Mouse (Mus musculus) intestine, embryonic 15.5 days (tissue): ENCODE data around the gene Fam78a. TPM values are rescaled to one million over a fixed set of nuclear protein-coding genes. Genes with fewer than 3 reads are reported as not detected.

Experiments
- ATAC-seq: fragments of 200-750 bp; cut with Nextera tagmentation; 2 replicates; pipeline ENCODE4 v1.8.0; 2017; ENCODE audit warnings: moderate TSS enrichment, moderate library complexity
- H3K27ac ChIP-seq: fragments of 300-500 bp; sonication (generic); 2 replicates; pipeline ENCODE4 v1.5.1; 2015; ENCODE audit warnings: mild to moderate bottlenecking, inconsistent platforms
- H3K27me3 ChIP-seq: fragments of 300-500 bp; sonication (generic); replicated peaks from 2 replicates; pipeline ENCODE4 v1.6.1; 2015; ENCODE audit warnings: inconsistent platforms
- H3K36me3 ChIP-seq: fragments of 300-500 bp; sonication (generic); 2 replicates; pipeline ENCODE4 v1.6.1; 2015; ENCODE audit warnings: inconsistent platforms
- H3K4me1 ChIP-seq: fragments of 300-500 bp; sonication (generic); replicated peaks from 2 replicates; pipeline ENCODE4 v1.6.1; 2015; ENCODE audit warnings: inconsistent platforms
- H3K4me2 ChIP-seq: fragments of 300-500 bp; sonication (generic); replicated peaks from 2 replicates; pipeline ENCODE4 v1.6.1; 2015; ENCODE audit warnings: mild to moderate bottlenecking, inconsistent platforms
- H3K4me3 ChIP-seq: fragments of 300-500 bp; sonication (generic); replicated peaks from 2 replicates; pipeline ENCODE4 v1.5.1; 2015; ENCODE audit warnings: inconsistent platforms
- H3K9ac ChIP-seq: fragments of 300-500 bp; sonication (generic); 2 replicates; pipeline ENCODE4 v1.6.1; 2015; ENCODE audit warnings: inconsistent platforms
- H3K9me3 ChIP-seq: fragments of 300-500 bp; sonication (generic); 2 replicates; pipeline ENCODE4 v1.6.1; 2016; ENCODE audit warnings: inconsistent platforms
- WGBS: fragments of 180-500 bp; shearing (Covaris S2); methylation state at CpG from one replicate; pipeline ENCODE4 v1.1.7; 2015; 5-methylcytosine and 5-hydroxymethylcytosine counted together
- polyA plus RNA-seq: library from polyadenylated mRNA; unstranded; fragments of >200 nt; fragmentation: Nextera tagmentation; extraction: Ambion mirVana; gene quantifications from 2 replicates; pipeline ENCODE4 v1.2.1, GENCODE M21; 2015

Fam78a gene
- polyA plus RNA-seq, 1 experiment from 2014 or later = 2.0 TPM

DNA sequence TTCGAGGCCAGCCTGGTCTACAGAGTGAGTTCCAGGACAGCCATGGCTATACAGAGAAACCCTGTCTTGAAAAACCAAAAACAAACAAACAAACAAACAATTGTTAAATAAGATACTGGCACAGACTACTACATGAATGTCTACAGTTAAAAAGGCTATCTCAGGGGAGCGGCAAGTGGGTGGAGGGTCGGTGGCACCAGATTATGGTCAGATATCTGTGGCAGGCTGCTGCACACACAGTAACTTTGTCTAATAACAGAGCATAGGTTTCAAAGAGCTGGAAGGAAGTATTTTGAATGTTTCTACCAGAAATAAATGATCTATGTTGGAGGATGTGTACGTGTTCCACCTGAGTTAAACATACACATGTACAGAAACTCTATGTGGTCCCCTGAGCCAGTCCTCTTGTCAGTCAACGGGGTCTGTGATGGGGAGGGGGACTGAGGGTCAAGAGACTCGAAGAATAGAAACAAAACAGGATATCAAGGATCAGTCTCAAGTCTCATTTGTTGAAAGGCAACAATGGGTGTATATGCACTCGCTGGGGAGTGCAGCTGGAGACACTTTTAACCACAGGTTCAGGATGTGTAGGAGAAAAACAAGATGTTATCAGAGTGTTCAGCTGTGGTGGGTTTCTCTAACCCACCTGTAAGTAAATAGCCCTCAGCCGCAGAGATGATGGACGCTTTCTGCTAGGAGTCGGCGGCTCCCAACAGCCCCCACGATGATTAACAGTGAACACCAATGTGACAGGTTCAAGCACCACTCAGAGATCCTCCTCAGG is 22.7 kb downstream of the Fam78a start:
- 64% methylated on average over 12 of the region's 12 CpGs for WGBS
- no peaks in the 10 kb centered on the region for H3K27me3 ChIP-seq
- H3K9me3 ChIP-seq = no peaks in the 10 kb centered on the region
- H3K36me3 ChIP-seq = no peaks in the 10 kb centered on the region
- H3K4me2 ChIP-seq = no peak overlapping the region
- no peak overlapping the region for H3K9ac ChIP-seq
- H3K27ac ChIP-seq = no peak overlapping the region
- no peaks in the 10 kb centered on the region for H3K4me1 ChIP-seq
- ATAC-seq = no peak
- H3K4me3 ChIP-seq = no peak overlapping the region

DNA sequence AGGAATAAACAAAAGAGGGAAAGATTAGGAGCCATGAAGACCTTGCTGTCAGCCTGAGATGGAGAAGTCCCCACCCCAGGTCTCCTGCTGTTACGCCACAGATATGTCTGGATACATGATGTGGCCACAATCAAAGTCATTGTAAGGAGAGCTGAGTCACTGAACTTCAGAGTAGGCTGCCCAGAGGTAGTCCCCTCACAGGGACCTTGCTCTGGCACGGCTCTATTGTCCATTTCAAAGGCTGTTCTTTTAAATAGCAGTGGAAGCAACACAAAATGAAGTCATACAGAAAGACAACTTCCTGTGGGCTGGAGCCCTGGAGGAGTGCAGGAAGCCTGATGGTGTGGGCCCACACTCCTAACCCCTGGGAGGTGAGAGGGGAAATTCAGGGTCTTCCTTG is 23.5 kb downstream of the Fam78a start:
- Histone ChIP-seq H3K4me3 (no peak overlapping the region), H3K9ac (no peak overlapping the region), H3K4me2 (no peak overlapping the region), H3K27ac (no peak overlapping the region), H3K9me3 (no peaks in the 10 kb centered on the region), H3K36me3 (no peaks in the 10 kb centered on the region), H3K4me1 (no peaks in the 10 kb centered on the region), H3K27me3 (no peaks in the 10 kb centered on the region)
- 66% methylated on average over 2 of the region's 2 CpGs for WGBS
- ATAC-seq = no peak

DNA sequence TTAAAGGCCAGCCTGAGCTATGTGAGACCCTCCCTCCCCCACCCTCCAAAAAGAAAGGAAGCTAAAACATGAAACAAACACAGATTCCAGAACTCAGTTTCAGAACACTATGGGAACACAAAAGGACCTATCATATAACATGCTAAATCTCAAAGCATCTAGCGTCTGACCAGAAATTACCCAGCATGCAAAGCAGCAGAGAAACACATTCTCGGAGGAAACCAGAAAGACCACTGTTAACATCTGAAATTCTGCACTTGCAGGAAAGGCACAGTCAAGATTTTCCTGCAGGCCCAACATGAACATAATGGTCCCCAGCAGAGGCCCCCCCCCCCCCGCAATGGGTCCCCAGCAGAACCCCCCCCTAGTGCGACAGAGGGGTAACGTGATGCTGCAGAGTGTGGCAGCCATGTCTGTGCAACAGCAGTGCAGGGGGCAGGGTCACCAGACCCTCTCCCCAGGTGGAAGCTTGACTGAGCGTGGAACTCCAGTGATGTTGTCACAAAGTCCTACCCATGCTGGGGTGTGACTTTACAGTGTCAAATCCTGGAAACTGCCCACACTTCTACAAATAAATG is 24.3 kb downstream of the Fam78a start:
- no peak overlapping the region for H3K4me2 ChIP-seq
- no peaks in the 10 kb centered on the region for H3K36me3 ChIP-seq
- H3K4me3 ChIP-seq = no peak overlapping the region
- H3K27me3 ChIP-seq = no peaks in the 10 kb centered on the region
- no peak overlapping the region for H3K27ac ChIP-seq
- no peaks in the 10 kb centered on the region for H3K4me1 ChIP-seq
- no peak overlapping the region for H3K9ac ChIP-seq
- H3K9me3 ChIP-seq = no peaks in the 10 kb centered on the region
- WGBS = 65% methylated on average over 6 of the region's 6 CpGs
- ATAC-seq = no peak

DNA sequence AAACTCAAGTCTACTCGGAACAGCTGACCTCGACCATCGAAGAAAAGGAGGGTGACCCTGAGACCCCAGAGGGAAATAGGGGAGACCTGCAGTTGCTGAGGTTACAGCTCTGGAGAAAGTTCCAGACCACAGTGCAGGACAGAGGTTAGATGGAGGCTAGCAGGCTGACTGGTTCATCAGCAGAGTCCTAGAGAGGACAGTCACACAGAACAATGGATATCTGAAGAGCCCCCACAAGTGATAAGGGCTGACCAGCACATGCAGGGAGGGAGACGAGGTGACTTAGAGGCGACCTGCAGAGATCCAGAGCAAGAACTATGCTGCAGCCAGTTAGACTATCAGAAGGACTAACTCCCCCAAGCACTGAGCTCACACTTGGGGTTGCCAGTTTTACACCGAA is 25.0 kb downstream of the Fam78a start:
- Histone ChIP-seq H3K4me3 (no peak overlapping the region), H3K9ac (no peak overlapping the region), H3K27ac (no peak overlapping the region), H3K36me3 (no peaks in the 10 kb centered on the region), H3K4me1 (no peaks in the 10 kb centered on the region), H3K9me3 (no peaks in the 10 kb centered on the region), H3K27me3 (no peaks in the 10 kb centered on the region), H3K4me2 (no peak overlapping the region)
- ATAC-seq = no peak
- WGBS = 66% methylated on average over 6 of the region's 6 CpGs

DNA sequence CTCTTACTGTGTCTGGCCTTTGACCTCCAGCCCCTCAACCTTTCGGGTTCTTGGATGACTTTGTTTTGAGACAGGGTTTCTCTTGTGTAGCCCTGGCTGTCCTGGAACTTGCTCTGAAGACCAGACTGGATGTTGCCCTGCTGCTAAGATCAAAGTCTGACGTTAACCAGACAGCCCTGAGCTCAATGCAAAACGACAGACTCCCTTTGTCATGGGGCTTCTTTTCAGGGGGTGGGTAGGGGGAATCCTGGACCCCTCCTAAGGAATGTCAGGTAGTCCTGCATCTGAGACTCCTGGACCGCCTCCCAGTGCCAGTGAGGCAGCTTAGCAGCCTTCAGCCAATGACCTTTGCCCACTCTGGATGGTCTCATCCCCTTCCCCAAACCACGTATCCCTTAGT is 25.9 kb downstream of the Fam78a start:
- H3K27me3 ChIP-seq = no peaks in the 10 kb centered on the region
- WGBS = 30% methylated on average over 5 of the region's 5 CpGs
- H3K9me3 ChIP-seq = no peaks in the 10 kb centered on the region
- H3K4me3 ChIP-seq = no peak overlapping the region
- H3K4me1 ChIP-seq = no peaks in the 10 kb centered on the region
- H3K9ac ChIP-seq = no peak overlapping the region
- H3K36me3 ChIP-seq = no peaks in the 10 kb centered on the region
- no peak overlapping the region for H3K27ac ChIP-seq
- no peak for ATAC-seq
- no peak overlapping the region for H3K4me2 ChIP-seq

DNA sequence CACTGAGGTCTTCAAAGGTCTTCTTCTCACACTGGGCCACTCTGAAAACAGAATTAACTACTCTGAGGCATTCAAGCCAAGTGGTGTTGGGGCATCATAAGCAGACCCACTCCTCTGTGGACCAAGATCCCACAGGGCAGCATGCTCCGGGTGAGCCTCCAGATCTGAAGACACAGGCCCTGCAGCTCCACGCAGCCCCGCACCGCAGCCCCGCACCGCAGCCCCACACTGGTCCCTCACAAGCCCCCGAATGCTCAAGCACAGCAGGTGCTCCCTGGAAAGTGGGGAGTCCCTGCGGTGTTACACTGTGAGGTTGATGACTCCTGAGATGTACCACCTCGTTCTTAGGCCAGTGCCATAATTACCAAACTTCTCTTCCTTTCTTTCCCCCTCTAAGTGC is 26.4 kb downstream of the Fam78a start:
- Histone ChIP-seq H3K9ac (no peak overlapping the region), H3K4me1 (no peaks in the 10 kb centered on the region), H3K27me3 (no peaks in the 10 kb centered on the region), H3K36me3 (0 out of 2 replicates have a peak, but pooled peaks cover 2% of the 10 kb centered on the region), H3K9me3 (no peaks in the 10 kb centered on the region), H3K4me3 (no peak overlapping the region), H3K4me2 (no peak overlapping the region), H3K27ac (no peak overlapping the region)
- no peak for ATAC-seq
- 81% methylated on average over 9 of the region's 9 CpGs for WGBS

DNA sequence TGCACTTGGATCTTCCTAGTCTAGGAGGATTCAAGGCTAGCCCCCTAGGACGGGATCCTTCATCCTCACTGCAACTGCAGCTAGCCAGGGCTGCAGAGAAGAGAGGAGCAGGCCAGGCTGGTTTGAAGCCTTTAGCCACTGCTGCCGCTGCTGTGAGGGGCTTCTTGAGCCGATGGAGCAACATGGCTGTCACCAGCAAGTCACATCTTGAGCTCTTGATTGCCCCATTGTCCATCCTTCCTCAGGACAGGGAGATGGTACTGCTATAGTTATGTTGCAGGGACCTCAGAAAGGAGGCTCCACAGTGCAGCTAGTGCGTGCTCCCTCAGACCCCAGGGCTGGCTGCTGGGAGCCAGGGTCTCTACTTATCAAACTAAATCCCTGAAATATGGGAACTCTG is 26.9 kb downstream of the Fam78a start:
- Histone ChIP-seq H3K4me1 (no peaks in the 10 kb centered on the region), H3K27ac (no peak overlapping the region), H3K9ac (no peak overlapping the region), H3K36me3 (0 out of 2 replicates have a peak, but pooled peaks cover 2% of the 10 kb centered on the region), H3K4me2 (no peak overlapping the region), H3K27me3 (no peaks in the 10 kb centered on the region), H3K4me3 (no peak overlapping the region), H3K9me3 (no peaks in the 10 kb centered on the region)
- ATAC-seq = no peak
- WGBS = 75% methylated on average over 4 of the region's 4 CpGs

DNA sequence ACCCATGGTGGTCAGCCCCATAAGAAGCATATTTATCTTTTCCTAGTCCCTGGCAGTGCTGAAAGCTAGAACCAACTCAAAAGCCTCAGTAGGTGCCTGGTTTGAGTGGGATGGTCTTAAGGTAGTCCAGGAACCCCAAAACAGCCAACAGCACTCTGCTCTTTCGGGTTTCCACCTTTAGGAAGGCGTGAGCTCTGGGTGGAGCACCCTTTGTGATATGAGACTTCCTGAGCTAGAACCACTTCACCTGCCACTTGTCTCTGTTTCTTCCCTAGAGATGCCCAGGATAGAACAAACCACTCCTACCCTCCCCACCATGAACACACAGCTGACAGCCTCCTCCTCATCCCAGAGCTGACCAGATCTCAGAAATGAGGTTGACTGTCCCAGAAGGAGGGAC is 27.3 kb downstream of the Fam78a start:
- WGBS = 76% methylated on average over 2 of the region's 2 CpGs
- H3K4me2 ChIP-seq = no peak overlapping the region
- H3K4me1 ChIP-seq = no peaks in the 10 kb centered on the region
- peaks cover 5% of the 10 kb centered on the region for H3K36me3 ChIP-seq
- no peaks in the 10 kb centered on the region for H3K27me3 ChIP-seq
- H3K9ac ChIP-seq = no peak overlapping the region
- H3K9me3 ChIP-seq = no peaks in the 10 kb centered on the region
- no peak overlapping the region for H3K4me3 ChIP-seq
- H3K27ac ChIP-seq = no peak overlapping the region
- ATAC-seq = no peak

DNA sequence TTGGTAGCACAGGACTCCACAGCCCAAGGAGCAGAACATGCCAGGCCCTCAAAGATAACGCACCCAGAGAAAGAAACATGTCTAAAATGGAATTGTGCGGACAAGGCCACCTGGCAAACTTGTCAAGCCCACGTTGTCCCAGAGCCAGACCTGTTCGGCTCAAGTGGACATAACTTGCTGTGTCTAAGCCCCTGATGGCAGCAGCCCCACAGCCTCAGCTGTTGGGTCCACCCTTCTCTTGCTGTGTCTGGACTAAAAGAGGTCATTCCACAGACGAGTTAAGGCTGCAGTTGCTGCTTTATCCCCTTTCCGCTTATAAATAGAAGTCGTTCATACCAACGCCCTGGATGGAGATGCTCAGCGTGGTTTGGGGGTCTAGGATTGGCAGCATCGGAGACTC is 28.1 kb downstream of the Fam78a start:
- peaks cover 7% of the 10 kb centered on the region for H3K36me3 ChIP-seq
- H3K27me3 ChIP-seq = no peaks in the 10 kb centered on the region
- H3K9me3 ChIP-seq = no peaks in the 10 kb centered on the region
- no peaks in the 10 kb centered on the region for H3K4me1 ChIP-seq
- no peak overlapping the region for H3K9ac ChIP-seq
- H3K4me2 ChIP-seq = no peak overlapping the region
- WGBS = 83% methylated on average over 10 of the region's 10 CpGs
- ATAC-seq = no peak
- H3K4me3 ChIP-seq = no peak overlapping the region
- no peak overlapping the region for H3K27ac ChIP-seq

DNA sequence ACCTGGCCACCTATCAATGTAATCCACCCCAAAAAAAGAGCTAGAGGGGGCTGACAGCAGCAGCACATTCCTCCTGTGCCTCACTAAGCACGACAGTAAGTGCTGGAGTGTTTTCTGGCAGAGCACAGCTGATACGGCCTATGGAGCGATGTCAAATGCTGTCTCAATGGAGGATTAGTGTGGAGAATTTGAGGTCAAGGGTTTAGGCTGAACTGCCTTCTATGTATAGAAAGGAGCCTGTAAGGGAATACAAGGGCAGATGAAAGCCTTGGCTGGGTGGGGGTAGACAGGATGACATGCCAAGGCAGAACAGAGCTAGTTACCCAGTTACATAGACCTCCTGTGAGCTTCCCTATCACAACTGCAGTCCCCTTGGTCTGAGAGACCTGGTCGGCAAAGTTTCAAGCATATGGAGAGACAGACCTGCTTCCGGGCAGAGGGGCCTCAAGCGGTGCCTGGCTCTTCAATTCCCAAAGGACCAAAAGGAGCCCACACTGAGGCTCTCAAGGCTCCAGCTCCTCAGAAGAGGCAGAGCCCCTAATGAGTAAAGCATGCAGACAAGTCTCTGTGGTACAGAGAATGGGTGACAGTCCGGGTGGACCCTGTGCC is 29.2 kb downstream of the Fam78a start:
- Histone ChIP-seq H3K36me3 (peaks cover 12% of the 10 kb centered on the region), H3K4me2 (no peak overlapping the region), H3K4me3 (no peak overlapping the region), H3K9me3 (no peaks in the 10 kb centered on the region), H3K27me3 (no peaks in the 10 kb centered on the region), H3K9ac (no peak overlapping the region), H3K27ac (no peak overlapping the region), H3K4me1 (no peaks in the 10 kb centered on the region)
- WGBS = 69% methylated on average over 7 of the region's 7 CpGs
- ATAC-seq = no peak

DNA sequence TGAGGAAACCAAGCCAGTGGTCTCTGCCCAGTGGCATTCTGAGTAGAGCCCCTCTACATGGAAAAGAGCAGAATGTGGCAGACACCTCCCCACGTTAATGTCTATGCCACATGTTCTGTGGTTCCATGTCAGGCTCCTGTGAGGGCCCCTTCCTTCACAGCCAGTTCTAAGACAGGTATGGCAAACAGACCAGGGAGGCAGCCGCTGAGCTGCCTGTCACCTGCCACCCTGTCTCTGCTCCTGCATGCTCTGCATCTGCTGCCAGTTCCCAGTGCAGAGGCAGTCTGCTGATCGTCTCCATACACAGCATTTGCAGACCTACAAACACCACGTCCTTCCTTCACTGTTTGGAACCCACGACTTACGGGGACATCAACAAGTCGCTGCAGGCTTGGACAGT is 32.2 kb downstream of the Fam78a start:
- Histone ChIP-seq H3K4me2 (no peak overlapping the region), H3K9ac (no peak overlapping the region), H3K4me1 (no peaks in the 10 kb centered on the region), H3K4me3 (no peak overlapping the region), H3K27me3 (no peaks in the 10 kb centered on the region), H3K36me3 (peaks cover 28% of the 10 kb centered on the region), H3K9me3 (no peaks in the 10 kb centered on the region), H3K27ac (no peak overlapping the region)
- whole genome bisulfite sequencing = 90% methylated on average over 7 of the region's 7 CpGs
- ATAC-seq = no peak

DNA sequence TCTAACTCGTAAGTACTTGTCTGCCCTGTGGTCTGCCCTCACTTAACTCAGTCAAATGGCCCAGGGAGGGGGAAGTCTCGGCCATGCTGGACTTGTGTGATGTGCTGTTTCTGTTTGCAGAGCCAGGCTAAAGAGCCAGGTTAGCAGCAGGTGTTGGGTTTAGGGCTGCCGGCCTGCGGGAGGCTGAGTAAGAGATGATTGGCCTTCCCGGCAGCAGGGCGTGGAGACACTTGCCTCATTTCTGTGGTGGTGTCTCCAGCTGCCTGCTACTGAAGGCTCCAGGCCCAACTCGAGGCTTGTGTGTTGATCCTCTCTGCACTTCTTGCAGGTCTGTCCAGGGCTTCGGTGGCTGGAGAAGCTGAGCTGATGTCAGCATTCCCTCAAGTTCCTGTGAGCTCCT is 32.9 kb downstream of the Fam78a start:
- H3K36me3 ChIP-seq = peaks cover 30% of the 10 kb centered on the region
- no peaks in the 10 kb centered on the region for H3K4me1 ChIP-seq
- no peak for ATAC-seq
- WGBS = 79% methylated on average over 8 of the region's 8 CpGs
- no peak overlapping the region for H3K4me2 ChIP-seq
- no peak overlapping the region for H3K27ac ChIP-seq
- H3K27me3 ChIP-seq = no peaks in the 10 kb centered on the region
- H3K9ac ChIP-seq = no peak overlapping the region
- H3K9me3 ChIP-seq = no peaks in the 10 kb centered on the region
- H3K4me3 ChIP-seq = no peak overlapping the region

DNA sequence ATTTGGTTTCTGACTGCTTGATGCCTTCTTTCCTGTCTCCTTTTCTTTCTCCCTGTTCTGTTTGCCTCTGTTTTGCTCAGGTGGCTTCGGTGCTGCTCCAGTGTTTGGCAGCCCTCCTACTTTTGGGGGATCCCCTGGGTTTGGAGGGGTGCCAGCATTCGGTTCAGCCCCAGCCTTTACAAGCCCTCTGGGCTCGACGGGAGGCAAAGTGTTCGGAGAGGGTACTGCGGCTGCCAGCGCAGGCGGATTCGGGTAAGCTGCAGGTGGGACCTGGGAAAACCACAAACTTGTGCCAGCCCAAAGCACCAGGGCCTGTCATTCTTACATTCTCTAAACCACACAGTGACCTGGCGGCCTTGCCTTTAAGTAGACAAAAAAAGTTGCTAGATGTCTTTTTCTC is 37.3 kb downstream of the Fam78a start:
- no peak overlapping the region for H3K9ac ChIP-seq
- no peak overlapping the region for H3K4me3 ChIP-seq
- no peaks in the 10 kb centered on the region for H3K4me1 ChIP-seq
- H3K27ac ChIP-seq = no peak overlapping the region
- H3K4me2 ChIP-seq = no peak overlapping the region
- H3K9me3 ChIP-seq = no peaks in the 10 kb centered on the region
- ATAC-seq = no peak
- no peaks in the 10 kb centered on the region for H3K27me3 ChIP-seq
- H3K36me3 ChIP-seq = peaks cover 50% of the 10 kb centered on the region
- WGBS = 88% methylated on average over 10 of the region's 10 CpGs
